Mouse (Mus musculus) testis, adult 2 months (tissue): ENCODE measurements around the gene Cnot10.

Experiments
- CTCF ChIP-seq: fragments of 200-500 bp; IDR thresholded peaks from 2 replicates; pipeline ENCODE4 v1.5.1; 2012; ENCODE audit warnings: low read depth, mild to moderate bottlenecking, inconsistent platforms, low read length, moderate library complexity; ENCODE audit not compliant: control insufficient read depth, insufficient read depth, insufficient replicate concordance
- POLR2A ChIP-seq: fragments of 200-500 bp; IDR thresholded peaks from 2 replicates; pipeline ENCODE4 v1.6.1; 2012; ENCODE audit warnings: low read depth, mild to moderate bottlenecking, inconsistent platforms, low read length, moderate library complexity; ENCODE audit not compliant: control insufficient read depth

DNA sequence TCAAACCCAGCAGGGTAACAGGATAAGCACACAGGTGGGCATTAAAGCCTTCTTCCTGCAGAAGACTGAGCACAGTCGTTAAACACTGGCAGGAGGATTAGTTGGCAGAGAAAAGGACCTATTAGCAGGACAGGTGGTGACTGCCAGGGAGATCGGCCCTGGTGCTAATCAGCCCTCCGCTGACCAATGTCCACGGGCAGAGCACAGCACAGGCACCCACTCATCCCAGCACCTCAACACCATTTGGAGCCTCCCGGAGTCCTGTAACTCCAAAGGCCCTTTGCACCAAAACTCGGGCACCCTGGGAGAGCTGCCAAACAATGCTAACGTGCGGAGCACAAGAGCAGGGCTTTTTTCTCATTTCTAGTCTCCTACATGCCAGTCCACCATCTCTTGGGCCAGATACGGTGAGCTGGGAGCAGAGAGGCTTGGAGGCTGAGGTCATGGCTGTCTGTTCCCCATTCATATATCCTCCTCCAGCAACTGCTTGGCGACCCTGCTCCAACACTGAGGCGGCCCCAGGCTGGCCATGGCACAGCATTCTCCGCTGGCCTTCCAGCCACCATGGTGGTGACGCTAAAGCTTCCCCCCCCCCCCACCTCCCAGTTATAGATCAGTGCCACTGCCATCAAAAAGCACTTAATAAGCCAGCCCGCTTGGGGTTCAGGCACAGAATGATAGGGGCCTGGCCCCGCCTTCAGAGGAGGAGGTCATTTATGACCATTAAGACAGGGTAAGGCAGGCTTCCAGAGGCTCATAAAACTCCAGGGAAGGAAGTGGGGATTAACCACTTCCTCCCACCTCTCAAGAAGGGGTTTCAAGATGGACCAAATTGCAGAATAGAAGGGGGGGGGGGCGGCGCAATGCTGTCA is 95.9 kb downstream of the Cnot10 start:
- TF ChIP-seq CTCF (no peak), POLR2A (no peak)
